Mouse (Mus musculus) spleen, adult 2 months (tissue): ENCODE data around the gene H2al2a.

Experiments used
- CTCF ChIP-seq: fragments of 200-500 bp; IDR thresholded peaks from 2 replicates; pipeline ENCODE4 v1.5.1; 2011; ENCODE audit warnings: mild to moderate bottlenecking, inconsistent platforms; ENCODE audit not compliant: insufficient read depth, insufficient read length, insufficient replicate concordance; ENCODE audit errors: extremely low read depth
- POLR2A ChIP-seq: fragments of 200-500 bp; IDR thresholded peaks from 2 replicates; pipeline ENCODE4 v1.6.1; 2011; ENCODE audit warnings: low read depth, low read length, inconsistent platforms

- TF ChIP-seq CTCF = no peak
- no peak for TF ChIP-seq POLR2A
These were observed 7.6 kb downstream of the H2al2a start for GRCm38 (mm10) chr2:17989115-17989514.
